Mouse (Mus musculus): ENCODE measurements around the gene Nudt17.

GRCm38 (mm10) chr3:96692506-96692905, 15.9 kb downstream of the Nudt17 start:
- TF ChIP-seq CTCF (conservative IDR thresholded peaks at IDR 0.05; ENCODE audit: low read length) (peak; percentile 31), POU5F1 (IDR thresholded peaks at IDR 0.05; ENCODE audit: borderline replicate concordance, low read length) (no peak)
